Mouse (Mus musculus) embryonic fibroblast, embryonic 13.5 days (primary cell): ENCODE results near the gene Cdk8.

Experiments used
- CTCF ChIP-seq: IDR thresholded peaks from 2 replicates; pipeline ENCODE4 v1.5.1; 2011; ENCODE audit warnings: mild to moderate bottlenecking, control low read depth, low read length, moderate library complexity, borderline replicate concordance; ENCODE audit not compliant: insufficient read depth
- POLR2A ChIP-seq: IDR thresholded peaks from 2 replicates; pipeline ENCODE4 v1.6.1; 2011; ENCODE audit warnings: low read depth, mild to moderate bottlenecking, control low read depth, low read length, moderate library complexity

- TF ChIP-seq POLR2A (no peak), CTCF (no peak)
Observed at GRCm38 (mm10) chr5:146329541-146329940, 98.5 kb downstream of the Cdk8 start.
